Mouse (Mus musculus): ENCODE results near the gene Fbrsl1. TPM values are rescaled to one million over a fixed set of nuclear protein-coding genes. Genes with fewer than 3 reads are reported as not detected.

Fbrsl1 gene
- total and polyA plus RNA-seq, 3 experiments, result 39.3 to 51.8 (median 47.0) TPM

- intact Hi-C loops (cut with DNase I), result no loop called here
- Histone ChIP-seq H3K27ac (no peak within 1 kb of the TSS), H3K9ac (ENCODE audit: low read depth, low read length) (0 out of 2 replicates have a peak within 1 kb of the TSS, but pooled peaks have one; percentile 16), H3K27me3 (ENCODE audit: control insufficient read depth, insufficient read depth, low read length) (peaks cover 8% of the 10 kb centered on the region), H3K4me3 (peak within 1 kb of the TSS; percentile 38), H3K4me1 (ENCODE audit: control insufficient read depth, insufficient read depth, low read length) (no peaks in the 10 kb centered on the region), H3K36me3 (ENCODE audit: control insufficient read depth, insufficient read depth, low read length) (no peaks in the 10 kb centered on the region), H3K79me2 (replicated peaks; ENCODE audit: control insufficient read depth, insufficient read depth, low read length) (no peaks in the 10 kb centered on the region)
- peak; percentile 14 to 35 for DNase-seq
- 3% methylated on average over 43 of the region's 43 CpGs for WGBS
- no peak for TF ChIP-seq EP300 (IDR thresholded peaks at IDR 0.05; ENCODE audit: insufficient read depth, low read depth, low read length)
- no peak for TF ChIP-seq CTCF (IDR thresholded peaks at IDR 0.05)
- TF ChIP-seq POLR2A (IDR thresholded peaks at IDR 0.05; ENCODE audit: insufficient read depth, low read depth, low read length), result no peak
These were observed 105.5 kb downstream of the Fbrsl1 start, which contains the start of gene P2rx2 for GRCm38 (mm10) chr5:110342648-110343284. P2rx2 (minus strand) TSS chr5:110343212.

- DNase-seq, result peak in 1 of 2 experiments; percentile 15
- 33% methylated on average over 2 of the region's 2 CpGs for WGBS
- no peak overlapping the region for H3K4me3 ChIP-seq
These were observed 109.5 kb downstream of the Fbrsl1 start for GRCm38 (mm10) chr5:110338792-110339191.

DNA sequence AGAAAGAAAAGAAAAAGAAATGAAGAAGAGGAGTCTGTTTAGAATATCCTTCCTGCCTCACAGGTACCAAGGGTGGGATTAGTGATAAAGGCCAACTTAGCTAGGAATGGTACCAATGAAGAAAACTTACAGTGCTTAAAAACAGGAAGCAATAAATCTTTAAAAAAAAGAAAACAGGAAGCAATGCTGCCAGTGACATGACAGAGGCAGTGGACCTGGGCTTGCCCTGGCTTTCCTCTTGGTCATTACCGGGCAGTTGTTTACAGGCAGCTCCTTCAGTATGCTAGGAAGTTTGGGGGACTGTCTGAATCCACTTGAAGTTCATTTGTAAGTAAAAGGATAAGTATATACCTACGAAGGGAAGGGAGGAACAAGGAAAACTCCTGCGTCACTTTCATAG lies 117.8 kb downstream of the Fbrsl1 start:
- intact Hi-C loops (cut with DNase I), result no loop called here
- no peak for TF ChIP-seq EP300 (IDR thresholded peaks at IDR 0.05; ENCODE audit: insufficient read depth, low read depth, low read length)
- TF ChIP-seq POLR2A (IDR thresholded peaks at IDR 0.05; ENCODE audit: insufficient read depth, low read depth, low read length), result no peak
- TF ChIP-seq CTCF (IDR thresholded peaks at IDR 0.05), result no peak
- H3K4me1 ChIP-seq (ENCODE audit: control insufficient read depth, insufficient read depth, low read length), result no peaks in the 10 kb centered on the region
- H3K9ac ChIP-seq (ENCODE audit: low read depth, low read length), result no peak overlapping the region
- no peaks in the 10 kb centered on the region for H3K79me2 ChIP-seq (replicated peaks; ENCODE audit: control insufficient read depth, insufficient read depth, low read length)
- no peak overlapping the region for H3K4me3 ChIP-seq
- H3K27me3 ChIP-seq (ENCODE audit: control insufficient read depth, insufficient read depth, low read length), result no peaks in the 10 kb centered on the region
- DNase-seq, result no peak
- 75% methylated on average over 3 of the region's 3 CpGs for WGBS
- H3K36me3 ChIP-seq (ENCODE audit: control insufficient read depth, insufficient read depth, low read length), result no peaks in the 10 kb centered on the region
- H3K27ac ChIP-seq, result no peak overlapping the region

More at GRCm38 (mm10) chr5:110338792-110339191, 109.5 kb downstream of the Fbrsl1 start:
- TF ChIP-seq EP300 (IDR thresholded peaks at IDR 0.05; ENCODE audit: insufficient read depth, low read depth, low read length), result no peak
- Histone ChIP-seq H3K27me3 (ENCODE audit: control insufficient read depth, insufficient read depth, low read length) (peaks cover 8% of the 10 kb centered on the region), H3K36me3 (ENCODE audit: control insufficient read depth, insufficient read depth, low read length) (no peaks in the 10 kb centered on the region), H3K9ac (ENCODE audit: low read depth, low read length) (no peak overlapping the region), H3K79me2 (replicated peaks; ENCODE audit: control insufficient read depth, insufficient read depth, low read length) (no peaks in the 10 kb centered on the region), H3K27ac (no peak overlapping the region), H3K4me1 (ENCODE audit: control insufficient read depth, insufficient read depth, low read length) (no peaks in the 10 kb centered on the region)
- intact Hi-C loops (cut with DNase I), result no loop called here

DNA sequence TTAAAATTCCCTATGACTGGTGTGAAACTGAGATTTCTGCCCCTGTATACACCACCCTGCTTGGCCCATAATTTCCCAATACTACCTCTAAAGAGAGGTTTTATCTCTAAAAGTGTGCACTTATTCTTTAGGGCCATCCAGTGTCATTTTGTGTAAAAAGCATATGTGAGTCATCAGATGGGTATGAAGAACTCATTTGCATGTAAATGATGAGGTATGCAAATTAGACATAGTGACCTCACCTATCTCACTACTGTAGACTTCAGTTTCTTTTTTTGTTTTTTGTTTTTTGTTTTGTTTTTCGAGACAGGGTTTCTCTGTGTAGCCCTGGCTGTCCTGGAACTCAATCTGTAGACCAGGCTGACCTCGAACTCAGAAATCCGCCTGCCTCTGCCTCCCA lies 135.2 kb downstream of the Fbrsl1 start:
- TF ChIP-seq CTCF (IDR thresholded peaks at IDR 0.05) (no peak), EP300 (IDR thresholded peaks at IDR 0.05; ENCODE audit: insufficient read depth, low read depth, low read length) (no peak), POLR2A (IDR thresholded peaks at IDR 0.05; ENCODE audit: insufficient read depth, low read depth, low read length) (no peak)
- Histone ChIP-seq H3K36me3 (ENCODE audit: control insufficient read depth, insufficient read depth, low read length) (no peaks in the 10 kb centered on the region), H3K9ac (ENCODE audit: low read depth, low read length) (no peak overlapping the region), H3K27ac (no peak overlapping the region), H3K27me3 (ENCODE audit: control insufficient read depth, insufficient read depth, low read length) (no peaks in the 10 kb centered on the region), H3K4me1 (ENCODE audit: control insufficient read depth, insufficient read depth, low read length) (no peaks in the 10 kb centered on the region), H3K79me2 (replicated peaks; ENCODE audit: control insufficient read depth, insufficient read depth, low read length) (no peaks in the 10 kb centered on the region), H3K4me3 (no peak overlapping the region)
- DNase-seq, result no peak
- intact Hi-C loops (cut with DNase I), result no loop called here
- 95% methylated on average over 3 of the region's 3 CpGs for WGBS

Other genes starting within 250 kb of the Fbrsl1 start
- 10 to 100 TPM; 27.5 to 32.7 TPM for gene Ankle2, start 217.5 kb downstream of the Fbrsl1 start, total RNA-seq (2021)
- gene Ankle2, start 217.5 kb downstream of the Fbrsl1 start, polyA plus RNA-seq (2012; rRNA removed), result 6.7 and 10.0 TPM in 2 replicates
- 10 to 100 TPM; 31.3 to 33.6 TPM for gene Pgam5, start 178.6 kb downstream of the Fbrsl1 start, total RNA-seq (2021)
- gene Pgam5, start 178.6 kb downstream of the Fbrsl1 start, polyA plus RNA-seq (2012; rRNA removed), result 20.9 and 29.3 TPM in 2 replicates
- 100 to 1,000 TPM; 107 to 137 TPM for gene Pxmp2, start 162.3 kb downstream of the Fbrsl1 start, total RNA-seq (2021)
- gene Pxmp2, start 162.3 kb downstream of the Fbrsl1 start, polyA plus RNA-seq (2012; rRNA removed), result 85.0 and 101 TPM in 2 replicates
- 1 to 10 TPM; 1.7 to 2.8 TPM for gene Pole, start 162.2 kb downstream of the Fbrsl1 start, total RNA-seq (2021)
- gene Pole, start 162.2 kb downstream of the Fbrsl1 start, polyA plus RNA-seq (2012; rRNA removed), result 1.2 and 1.3 TPM in 2 replicates
- gene P2rx2, start 105.3 kb downstream of the Fbrsl1 start, total RNA-seq (2021), result not detected
- gene P2rx2, start 105.3 kb downstream of the Fbrsl1 start, polyA plus RNA-seq (2012; rRNA removed), result 0.12 TPM in 1 of 2 replicates, not detected in the other
- not detected for gene Lrcol1, start 103.8 kb downstream of the Fbrsl1 start, total RNA-seq (2021)
- not detected in 2 replicates for gene Lrcol1, start 103.8 kb downstream of the Fbrsl1 start, polyA plus RNA-seq (2012; rRNA removed)
- gene Galnt9, start 95.9 kb upstream of the Fbrsl1 start, total RNA-seq (2021), result not detected
- 0.20 TPM in 1 of 2 replicates, not detected in the other for gene Galnt9, start 95.9 kb upstream of the Fbrsl1 start, polyA plus RNA-seq (2012; rRNA removed)
- gene Noc4l, start 204.9 kb upstream of the Fbrsl1 start, total RNA-seq (2021), result 10 to 100 TPM; 12.5 to 14.5 TPM
- 22.1 and 25.3 TPM in 2 replicates for gene Noc4l, start 204.9 kb upstream of the Fbrsl1 start, polyA plus RNA-seq (2012; rRNA removed)
- gene Ddx51, start 204.9 kb upstream of the Fbrsl1 start, total RNA-seq (2021), result 1 to 10 TPM; 8.9 to 9.1 TPM
- gene Ddx51, start 204.9 kb upstream of the Fbrsl1 start, polyA plus RNA-seq (2012; rRNA removed), result 8.8 and 10.8 TPM in 2 replicates

All from heart, adult 2 months (tissue).